Mouse (Mus musculus) MN1 (cell line): ENCODE results near the gene Tecr.
"Not testable (repeated sequence)": the region's sequence is repeated elsewhere in the genome, so short reads cannot be mapped to it uniquely, and the experiment has no call there.

ENCODE experiments used
- DNase-seq: peaks from one replicate; pipeline ENCODE4 v3.0.0-alpha.2; 2016; ENCODE audit warnings: low spot score

Gene Tecr

DNA sequence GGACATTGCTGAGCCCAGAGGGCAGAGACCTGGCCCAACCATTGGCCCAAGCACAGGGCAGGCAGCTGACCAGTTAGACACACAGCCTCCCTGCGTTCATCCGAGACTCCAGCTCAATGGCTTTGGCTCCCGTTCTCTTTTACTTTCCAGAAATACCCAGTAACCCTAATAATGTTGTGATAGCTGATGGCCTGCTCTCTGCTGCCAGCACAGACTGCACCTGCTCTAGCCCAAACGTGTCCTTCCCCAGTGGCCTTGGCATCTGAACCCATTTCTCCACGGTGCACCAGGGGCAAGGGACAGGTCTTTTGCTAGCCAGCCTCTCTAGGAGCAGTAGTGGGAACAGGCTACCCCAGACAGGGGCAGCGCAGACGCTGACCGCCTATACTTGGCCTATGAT is 26.9 kb downstream of the Tecr start:
- no peak for DNase-seq

DNA sequence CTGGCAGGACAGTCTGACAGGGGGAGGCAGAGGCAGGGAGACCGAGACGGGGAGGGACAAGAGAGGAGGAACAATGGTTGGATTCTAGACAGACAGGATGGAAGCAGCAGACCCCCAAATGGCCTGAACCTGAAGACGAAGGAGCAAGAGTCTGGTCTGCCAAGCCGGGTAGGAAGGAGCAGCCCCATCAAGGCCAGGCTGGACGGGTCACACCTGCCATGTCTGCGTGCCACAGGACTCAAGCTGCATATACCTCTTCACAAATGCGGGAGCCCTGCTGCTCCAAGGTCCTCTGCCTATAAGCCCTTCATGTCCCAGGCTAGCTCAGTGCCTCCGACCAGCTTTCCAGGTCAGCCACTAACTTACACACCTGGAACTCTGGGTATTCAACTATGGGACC is 28.1 kb downstream of the Tecr start:
- no peak for DNase-seq

DNA sequence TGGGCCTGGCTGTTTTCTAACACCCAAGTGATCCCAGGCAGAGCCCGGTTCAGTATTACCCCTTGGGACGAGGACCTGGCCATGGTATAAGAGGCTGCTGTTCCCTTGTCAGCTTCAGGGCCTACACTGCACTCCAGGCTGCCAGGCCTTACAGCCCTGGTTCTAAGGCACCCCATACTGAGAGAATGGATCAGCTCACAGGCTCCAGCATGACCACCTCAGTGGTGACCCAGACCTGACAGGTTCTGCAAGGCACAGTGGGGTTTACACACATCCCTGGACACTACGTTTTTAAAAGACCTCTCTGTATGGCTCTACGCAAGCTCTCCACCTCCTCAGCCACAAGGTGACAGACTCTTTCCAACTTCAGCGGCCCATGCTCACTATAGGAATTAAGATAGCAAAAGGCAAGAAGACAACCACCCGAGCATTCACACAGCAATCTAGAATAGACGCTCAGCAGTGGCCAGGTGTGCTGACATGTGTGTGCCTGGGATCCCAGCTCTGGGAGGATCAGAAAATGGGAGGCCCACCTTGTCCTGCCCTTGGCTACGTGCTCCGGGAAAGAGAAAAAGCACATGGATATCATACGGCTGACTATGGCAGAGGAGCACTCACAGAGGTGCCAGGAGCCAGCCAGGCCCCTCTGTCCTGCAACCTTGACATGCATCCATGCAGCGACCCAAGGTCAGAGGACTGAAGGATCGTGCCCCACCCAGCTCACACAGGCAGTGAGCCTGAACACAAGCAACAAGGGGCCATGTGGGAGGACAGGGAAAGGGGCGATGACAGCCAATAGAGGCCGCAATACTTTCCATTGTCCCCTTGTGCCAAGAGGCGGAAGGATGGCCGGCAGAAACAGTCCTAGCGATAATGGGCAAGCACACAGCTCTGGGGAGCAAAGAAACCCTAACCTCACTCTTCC is 29.4 kb downstream of the Tecr start:
- DNase-seq = no peak

DNA sequence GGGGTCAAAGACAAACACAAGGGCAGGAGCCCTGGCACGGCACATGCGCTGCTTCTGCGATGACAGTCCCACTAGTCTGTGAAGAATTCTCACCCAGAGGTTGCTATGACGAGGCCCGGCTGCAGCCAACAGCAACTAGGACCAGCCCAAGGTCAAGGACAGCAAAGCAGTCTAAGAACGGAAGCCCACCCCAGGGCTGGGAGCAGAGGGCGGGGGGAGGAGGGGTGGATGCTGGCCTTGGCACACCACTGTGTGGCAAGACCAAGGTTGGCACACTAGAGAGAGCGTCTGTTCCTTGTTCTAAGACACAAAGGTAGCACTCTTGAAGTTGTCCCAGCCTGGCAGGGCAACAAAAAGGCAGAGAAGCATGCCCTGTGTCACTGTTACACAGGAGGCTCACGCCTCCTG is 30.4 kb downstream of the Tecr start:
- DNase-seq = no peak

DNA sequence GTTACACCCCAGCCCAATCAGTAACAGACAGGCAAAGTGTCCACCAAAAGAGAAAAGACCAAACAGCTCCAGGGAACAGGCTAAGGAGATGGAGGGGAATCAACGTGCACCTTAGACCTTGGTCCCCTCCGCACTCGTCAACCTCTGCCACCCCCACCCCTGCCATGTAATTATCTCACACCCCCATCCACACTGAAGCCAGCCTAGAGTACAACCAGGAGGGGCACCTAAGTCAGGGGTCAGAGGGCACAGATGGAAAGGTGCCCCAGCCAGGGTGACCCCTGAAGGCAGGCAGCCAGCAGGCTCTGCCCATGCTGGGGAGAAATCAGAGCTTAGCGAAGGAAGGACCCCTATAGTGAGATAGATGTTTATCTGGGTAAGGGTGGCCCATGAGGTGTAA is 30.9 kb downstream of the Tecr start:
- DNase-seq = no peak

DNA sequence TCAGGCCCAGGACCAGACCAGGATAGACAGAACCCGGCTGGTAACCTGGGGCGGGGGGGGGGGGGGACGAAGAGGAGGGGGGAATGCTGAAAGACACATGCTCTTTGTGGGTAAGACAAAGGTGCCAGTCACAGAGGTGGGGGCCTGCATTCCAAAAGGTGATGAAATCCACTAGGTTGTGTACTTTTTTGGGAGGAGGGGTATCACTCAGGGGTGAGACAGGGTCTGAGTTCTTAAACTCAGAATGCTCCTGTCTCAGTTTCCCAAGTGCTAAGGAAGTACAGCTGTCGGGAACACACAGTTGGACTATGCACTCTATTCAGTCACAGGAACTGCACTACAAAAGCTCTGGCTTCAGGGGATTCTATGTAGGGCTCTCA is 31.3 kb downstream of the Tecr start:
- no peak for DNase-seq

DNA sequence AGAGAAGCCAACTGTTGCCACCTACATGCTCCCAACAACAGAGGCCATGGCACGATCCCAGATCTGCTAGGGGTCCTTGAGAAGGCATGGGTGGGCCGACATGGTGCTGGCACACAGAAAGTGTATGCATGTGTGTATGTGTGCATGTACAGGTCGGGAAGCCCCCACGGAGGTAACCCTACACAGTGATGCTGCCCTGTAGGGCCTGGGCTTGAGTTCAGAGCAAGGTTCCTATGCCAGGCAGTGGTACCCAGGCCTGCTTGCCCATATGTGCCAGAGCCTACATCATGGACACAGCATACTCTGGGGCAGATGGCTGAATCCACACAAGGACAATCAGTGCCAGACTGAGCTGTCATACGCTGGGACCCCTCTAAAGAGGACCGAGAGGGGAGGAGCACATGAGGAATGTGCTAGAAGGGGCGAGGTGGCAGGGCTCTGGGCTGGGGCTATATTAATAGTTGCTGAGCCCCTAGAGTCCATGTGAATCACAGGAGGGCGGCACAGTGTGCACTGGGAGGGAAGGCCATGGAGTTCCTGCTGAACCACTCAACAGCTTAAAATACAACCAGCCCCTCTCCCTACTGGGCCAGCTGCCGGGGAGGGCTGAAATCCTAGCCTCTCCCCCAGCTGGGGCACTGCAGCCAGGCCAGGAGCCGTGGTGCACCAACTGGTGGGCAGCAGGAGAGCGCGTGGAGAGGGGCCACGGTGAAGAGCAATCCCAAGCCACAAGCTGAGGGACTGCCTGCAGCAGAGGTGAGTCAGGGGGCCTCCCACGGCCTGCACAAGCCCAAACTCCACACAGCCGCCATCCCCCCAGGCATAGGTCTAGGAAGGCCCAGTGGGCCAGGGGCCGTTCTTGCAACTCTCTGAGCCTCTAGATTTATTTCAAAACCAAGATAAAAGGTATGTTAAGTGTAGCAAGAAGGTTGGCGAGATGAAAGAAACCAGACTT is 31.9 kb downstream of the Tecr start:
- DNase-seq = no peak

DNA sequence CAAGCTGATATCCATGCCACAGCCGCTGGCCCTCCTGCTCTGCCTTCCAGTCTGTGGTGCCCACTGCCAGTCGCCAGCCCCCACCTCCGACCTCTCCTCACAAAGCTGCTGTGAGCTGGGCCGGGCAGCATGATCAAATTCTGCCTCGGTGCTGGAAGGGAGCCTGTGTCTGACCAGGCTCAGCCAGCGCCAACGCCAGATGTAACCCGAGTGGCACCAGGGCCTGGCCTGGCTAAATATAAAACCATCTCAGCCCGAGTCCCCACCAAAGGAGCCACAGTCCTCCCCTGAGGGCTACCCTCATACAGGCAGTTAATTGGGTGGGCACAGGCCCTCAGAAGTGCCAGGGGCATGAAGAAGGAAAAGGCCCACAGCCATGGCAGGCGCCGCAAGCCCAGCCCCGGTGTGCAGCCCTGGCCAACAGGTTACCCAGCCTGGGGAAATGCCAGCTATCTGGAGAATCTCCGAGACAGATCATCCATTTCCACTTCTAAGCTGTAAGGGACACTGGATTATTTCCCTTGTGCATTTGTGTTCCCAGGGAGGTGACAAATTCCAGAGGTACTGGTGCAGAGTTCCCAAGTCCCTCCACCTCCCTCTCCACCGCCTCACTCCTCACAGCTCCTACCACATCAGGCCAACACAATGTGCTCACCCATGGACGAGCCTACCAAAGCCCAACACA is 33.0 kb downstream of the Tecr start:
- no peak for DNase-seq

DNA sequence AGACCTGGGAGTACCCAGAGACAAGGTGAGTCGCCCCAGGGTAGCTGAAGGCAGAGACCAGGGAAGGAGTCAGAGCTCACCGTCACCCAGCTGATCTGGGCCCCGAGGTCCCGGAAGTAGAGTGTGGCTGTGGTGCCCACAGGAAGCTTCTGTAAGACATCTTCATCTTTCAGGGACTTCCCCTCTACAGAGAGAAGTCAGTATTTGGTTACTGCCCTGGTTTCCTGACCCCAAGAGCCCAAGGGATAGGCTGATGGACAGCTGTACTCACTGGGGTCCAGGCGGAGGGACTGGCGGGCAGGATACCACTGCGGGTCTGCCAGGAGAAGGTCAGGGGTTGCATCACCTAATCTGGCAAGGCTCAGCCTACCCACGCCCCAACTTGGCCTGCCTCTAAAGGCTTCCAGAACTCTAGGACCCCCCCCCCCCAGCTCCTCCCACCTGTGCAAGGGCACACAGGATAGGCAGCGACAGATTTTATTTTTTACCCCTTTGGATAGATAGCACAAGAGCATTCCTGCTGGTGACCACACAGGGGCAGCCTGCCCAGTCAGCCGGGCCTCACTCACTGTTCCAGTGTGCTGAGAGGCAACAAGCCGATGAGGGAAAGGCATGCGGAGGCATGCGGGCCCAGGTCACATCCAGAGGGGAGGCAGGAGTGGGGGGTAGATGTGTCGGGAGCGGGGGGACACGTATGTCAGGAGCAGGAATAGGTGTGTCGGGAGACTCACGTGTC is 34.5 kb downstream of the Tecr start:
- DNase-seq = no peak

DNA sequence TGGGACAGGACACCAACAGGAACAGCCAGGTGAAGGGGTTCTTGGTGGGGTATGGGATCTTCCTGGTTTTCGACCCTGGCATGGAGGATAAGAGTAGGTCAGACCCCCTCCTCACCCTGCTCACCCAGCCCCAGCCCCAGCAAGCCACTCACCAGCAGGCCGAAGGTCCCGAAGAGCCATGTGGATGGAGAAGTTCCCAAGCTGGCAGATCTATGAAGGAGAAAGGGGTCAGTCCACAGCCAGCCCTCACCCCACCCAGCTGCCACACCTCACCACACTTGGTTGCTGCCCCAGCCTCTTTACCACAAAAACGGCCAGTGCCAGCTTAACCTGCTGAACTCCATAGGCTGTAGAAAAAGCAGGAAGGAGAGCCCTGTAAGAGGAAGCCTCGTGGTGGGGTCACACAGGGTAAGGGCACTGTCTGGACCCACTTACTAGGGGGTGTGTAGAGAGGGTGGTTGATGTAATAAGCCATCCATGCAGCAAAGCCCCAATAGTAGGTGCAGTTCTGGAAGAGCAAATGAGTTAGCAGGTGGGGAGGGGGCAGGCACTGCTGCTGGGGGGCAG is 35.4 kb downstream of the Tecr start:
- DNase-seq = no peak

DNA sequence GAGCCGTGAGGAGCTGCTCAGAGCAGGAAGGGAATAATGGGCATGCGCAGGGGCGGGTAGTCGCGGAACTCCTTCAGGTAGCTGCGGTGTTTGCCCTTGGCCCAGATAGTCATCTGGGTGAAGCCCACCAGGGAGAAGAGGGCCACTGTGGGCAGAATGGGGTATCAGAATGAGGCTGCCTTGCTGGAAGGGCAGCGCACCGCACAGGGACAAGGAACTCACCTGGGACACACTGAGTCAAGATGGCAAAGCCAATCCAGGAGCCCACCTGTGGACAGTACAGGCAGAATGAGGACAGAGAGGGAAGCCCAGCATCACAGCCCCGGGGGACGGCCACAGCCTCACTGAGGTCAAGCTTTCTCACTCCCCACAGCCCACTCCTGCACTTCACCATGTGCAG is 36.0 kb downstream of the Tecr start:
- no peak for DNase-seq

DNA sequence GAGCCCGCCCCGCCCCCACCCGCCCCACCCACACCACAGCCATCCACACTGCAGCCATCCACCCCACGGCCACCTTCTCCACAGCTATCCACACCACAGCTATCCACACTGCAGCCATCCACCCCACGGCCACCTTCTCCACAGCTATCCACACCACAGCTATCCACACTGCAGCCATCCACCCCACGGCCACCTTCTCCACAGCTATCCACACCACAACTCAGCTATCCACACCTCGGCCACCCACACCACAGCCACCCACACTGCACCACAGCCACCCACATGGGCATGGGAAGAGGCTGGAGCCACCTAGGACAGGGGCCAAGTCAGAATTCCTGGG is 36.8 kb downstream of the Tecr start:
- not testable (repeated sequence) for DNase-seq

DNA sequence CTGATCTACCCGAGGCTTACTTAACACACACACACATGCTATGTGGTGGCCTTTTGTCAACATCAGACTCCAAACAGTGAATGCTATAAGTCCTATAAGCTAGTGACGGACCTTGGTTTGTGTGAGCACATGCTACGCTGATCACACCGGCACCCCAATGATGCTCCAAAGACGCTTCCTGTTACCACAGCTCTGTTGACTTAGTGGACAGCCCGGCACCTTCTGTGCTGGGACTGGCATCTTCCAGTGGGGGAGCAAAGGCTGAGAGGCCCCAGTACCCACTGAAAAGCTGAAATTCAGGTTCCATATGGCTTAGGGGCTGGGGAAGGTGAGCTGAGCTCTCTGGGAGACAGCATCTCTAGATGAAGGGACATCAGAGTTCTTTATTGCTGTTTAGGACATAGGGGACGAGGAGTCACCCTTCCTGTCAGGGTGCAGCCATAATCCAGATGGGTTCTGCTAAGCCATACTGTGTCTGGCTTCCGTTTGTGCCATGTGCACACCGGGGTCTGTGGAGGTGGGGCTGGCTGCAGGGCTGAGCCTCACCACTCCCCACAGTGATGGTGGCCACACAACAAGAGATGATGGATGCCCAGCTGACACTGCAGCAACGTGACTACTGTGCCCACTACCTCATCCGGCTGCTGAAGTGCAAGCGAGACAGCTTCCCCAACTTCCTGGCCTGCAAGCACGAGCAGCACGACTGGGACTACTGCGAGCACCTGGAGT is 37.3 kb downstream of the Tecr start:
- no peak for DNase-seq

DNA sequence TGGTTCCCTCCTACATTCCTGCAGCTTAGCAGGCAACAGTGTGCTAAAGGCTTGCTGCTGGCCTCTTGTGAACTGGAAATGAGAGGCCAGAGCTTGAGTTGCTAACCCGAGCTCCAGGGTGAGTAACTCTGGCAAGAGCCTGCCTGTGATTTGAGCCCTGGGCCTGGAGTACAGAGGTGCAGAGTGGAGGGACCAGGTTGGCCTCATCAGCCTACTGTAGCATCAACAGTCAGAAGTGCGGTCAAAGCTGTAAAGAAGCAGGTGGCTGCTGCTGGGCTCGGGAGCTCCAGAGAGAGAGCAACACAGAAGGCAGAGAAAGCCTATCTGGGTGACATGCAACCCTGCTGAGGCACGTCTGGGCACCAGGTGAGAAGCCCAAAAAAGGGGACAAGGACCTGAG is 38.6 kb downstream of the Tecr start:
- DNase-seq = no peak

DNA sequence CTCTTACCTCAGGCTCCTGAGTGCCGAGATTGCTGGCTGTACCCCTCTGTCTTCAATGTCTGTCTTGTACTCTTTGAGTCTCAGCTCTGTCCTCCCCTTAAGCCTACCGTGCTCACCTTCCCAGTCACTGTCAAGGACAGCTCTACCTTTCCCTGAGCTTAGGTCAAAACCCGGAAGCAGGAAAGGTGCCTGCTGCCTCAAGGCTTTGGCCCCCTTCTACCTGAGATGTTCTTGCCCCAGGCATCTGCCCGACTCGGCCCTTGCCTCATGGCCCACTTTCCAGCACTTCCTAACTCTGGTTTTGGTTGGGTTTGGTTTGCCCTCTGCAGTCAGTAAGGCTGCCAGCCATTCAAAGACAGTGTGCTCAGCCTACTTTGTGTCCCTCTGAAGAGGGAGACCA is 39.0 kb downstream of the Tecr start:
- DNase-seq = no peak

DNA sequence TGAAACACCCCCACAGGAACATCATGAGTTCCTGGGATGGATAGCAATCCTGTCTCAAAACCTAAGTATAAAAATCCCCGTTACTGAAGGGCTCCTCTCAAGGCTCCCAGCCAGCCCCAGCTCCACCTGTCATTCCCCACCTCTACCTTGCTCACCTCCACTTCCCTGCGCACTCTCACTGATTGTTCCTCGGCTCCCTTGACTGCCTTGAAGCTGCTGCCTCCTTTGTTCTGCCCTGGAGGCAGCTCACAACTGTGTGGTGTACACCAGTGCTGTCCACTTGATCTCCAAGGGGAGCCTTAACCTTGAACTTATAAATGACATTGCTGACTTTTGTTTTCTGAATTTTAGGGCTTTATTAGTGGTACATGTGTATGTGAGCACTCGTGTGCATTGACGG is 39.6 kb downstream of the Tecr start:
- no peak for DNase-seq

DNA sequence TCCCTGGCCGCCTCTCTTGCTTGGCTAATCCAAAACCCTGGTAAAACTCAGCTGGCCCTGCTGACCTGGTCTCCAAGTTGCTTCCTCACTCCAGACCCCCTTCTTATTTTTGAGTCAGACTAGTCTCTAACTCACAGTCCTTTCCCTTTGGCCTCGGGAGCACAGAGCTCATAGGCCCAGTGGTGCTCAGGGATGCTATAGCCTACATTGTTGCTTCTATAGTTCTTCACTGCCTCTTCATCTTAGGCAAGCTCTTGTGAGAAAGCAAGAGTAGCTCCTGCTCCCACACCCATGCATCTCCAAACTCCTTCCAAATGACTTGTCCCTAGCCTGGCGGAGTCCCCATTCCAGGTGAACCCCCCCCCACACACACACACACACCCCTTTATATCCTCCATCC is 40.1 kb downstream of the Tecr start:
- DNase-seq = peak; percentile 32

DNA sequence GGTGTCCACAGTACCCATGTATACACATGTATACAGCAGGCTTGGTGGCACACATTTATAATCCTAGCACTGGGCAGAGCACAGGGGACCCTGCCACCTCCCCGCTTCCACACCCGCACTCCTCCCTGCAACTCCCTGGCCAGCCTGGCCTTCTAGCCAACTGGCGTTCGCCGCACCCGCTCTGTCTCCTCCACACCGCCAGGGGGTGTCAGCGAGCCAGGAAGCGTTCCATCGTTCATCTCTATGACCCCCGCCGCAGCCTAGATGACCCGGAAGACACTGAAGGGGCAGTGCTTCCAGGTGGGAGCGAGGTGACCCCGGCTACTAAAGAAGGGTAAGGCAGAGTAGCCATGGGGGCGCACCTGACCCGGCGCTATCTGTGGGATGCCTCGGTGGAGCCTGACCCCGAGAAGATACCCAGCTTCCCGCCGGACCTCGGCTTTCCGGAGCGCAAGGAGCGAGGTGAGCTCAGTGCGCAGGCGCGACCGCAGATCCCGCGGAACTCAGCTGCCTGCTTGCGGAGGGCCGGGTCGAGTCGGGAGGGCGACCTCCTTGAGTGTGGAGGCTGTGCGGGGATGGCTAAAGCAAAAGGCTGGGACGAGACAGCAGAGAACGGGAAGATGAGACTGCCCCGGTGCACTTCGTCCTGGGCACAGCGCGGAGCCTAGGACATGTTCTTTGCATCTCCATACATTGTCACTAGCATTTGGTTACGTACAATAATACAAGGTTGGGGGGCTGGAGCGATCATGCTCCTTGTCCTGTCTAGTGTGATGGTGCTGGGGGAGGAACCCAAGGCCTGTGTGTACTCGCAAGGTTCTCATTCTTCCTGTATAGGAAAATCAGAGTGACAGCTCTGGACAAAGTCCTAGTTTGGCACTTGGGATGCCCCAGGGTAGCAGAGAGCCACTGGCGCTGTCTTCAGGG is 41.0 kb downstream of the Tecr start, which contains the start of gene Ndufb7:
TSS of gene Ndufb7 (plus strand) at position 203 of the 927 bp plus-strand sequence.
- peak; percentile 91 for DNase-seq

DNA sequence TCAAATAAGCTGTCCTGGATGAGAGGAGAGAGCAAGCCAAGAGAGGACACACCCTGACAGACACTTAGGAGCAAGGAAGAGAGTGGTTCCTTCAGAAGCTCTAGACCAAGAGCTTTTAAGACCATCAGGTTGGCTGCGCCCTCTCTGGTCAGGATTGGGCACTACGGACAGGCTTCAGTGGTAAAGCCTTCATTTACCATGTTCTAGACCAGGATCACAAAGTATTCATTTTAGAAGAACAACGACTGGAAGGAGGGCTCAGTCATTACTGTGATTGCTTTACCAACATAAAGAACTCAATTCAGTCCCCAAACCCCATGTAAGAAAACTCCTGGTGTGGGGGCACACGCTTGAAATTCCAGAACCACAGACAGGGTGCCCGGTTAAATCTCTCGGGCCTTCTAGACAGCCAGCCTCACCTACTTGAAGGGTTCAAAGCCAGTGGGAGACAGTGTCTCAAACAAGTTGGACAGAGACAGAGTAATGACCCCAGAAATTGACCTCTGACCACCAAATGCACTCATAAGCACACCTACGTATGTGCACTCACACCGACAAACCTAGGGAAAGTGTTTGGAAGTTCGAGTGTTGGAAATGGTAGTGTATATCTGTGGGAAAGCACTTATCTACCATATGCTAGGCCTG is 41.9 kb downstream of the Tecr start:
- no peak for DNase-seq
